Mouse (Mus musculus) ES-E14 (cell line): Measurements from ENCODE around the gene Grtp1. TPM values are rescaled to one million over a fixed set of nuclear protein-coding genes. Genes with fewer than 3 reads are reported as not detected.

Source experiments
- DNase-seq: peaks from one replicate; pipeline ENCODE4 v3.0.0-alpha.2; 2013; ENCODE audit warnings: low read depth, low spot score
- H3K27ac ChIP-seq: 2 replicates; pipeline ENCODE4 v1.5.1; 2012; ENCODE audit warnings: low read depth, mild to moderate bottlenecking, low read length, moderate library complexity, mixed read lengths; ENCODE audit not compliant: poor library complexity, insufficient read depth, severe bottlenecking
- H3K36me3 ChIP-seq: 2 replicates; pipeline ENCODE4 v1.6.1; 2012; ENCODE audit warnings: mild to moderate bottlenecking, low read length, moderate library complexity, mixed read lengths; ENCODE audit not compliant: control insufficient read depth, poor library complexity, insufficient read depth, severe bottlenecking
- H3K4me1 ChIP-seq, 2 experiments: fragments of 150-350 bp in 1 of 2; sonication (generic) in 1 of 2; 2 replicates each; pipeline ENCODE4 v1.6.1; 2012; ENCODE audit warnings: low read length in 2 of 2, mild to moderate bottlenecking in 1 of 2, mixed read lengths in 1 of 2; ENCODE audit not compliant: control insufficient read depth in 2 of 2, insufficient read depth in 2 of 2, poor library complexity in 1 of 2
- H3K4me3 ChIP-seq, 2 experiments: fragments of 150-350 bp in 1 of 2; sonication (generic) in 1 of 2; 2 replicates each; pipeline ENCODE4 v1.5.1; 2012; ENCODE audit warnings: low read length in 2 of 2, low read depth in 1 of 2, mild to moderate bottlenecking in 1 of 2, mixed read lengths in 1 of 2; ENCODE audit not compliant: insufficient read depth in 1 of 2, poor library complexity in 1 of 2, severe bottlenecking in 1 of 2
- H3K9ac ChIP-seq: 2 replicates; pipeline ENCODE4 v1.6.1; 2012; ENCODE audit warnings: low read depth, mild to moderate bottlenecking, low read length, mixed read lengths; ENCODE audit not compliant: poor library complexity, insufficient read depth, severe bottlenecking
- H3K9me3 ChIP-seq: fragments of 150-350 bp; sonication (generic); 2 replicates; pipeline ENCODE4 v1.6.1; 2012; ENCODE audit warnings: low read depth, mild to moderate bottlenecking, low read length; ENCODE audit not compliant: control insufficient read depth, insufficient read depth
- CHD2 ChIP-seq: IDR thresholded peaks from 2 replicates; pipeline ENCODE4 v1.6.1; 2014; ENCODE audit warnings: mild to moderate bottlenecking, low read depth, low read length, inconsistent platforms
- HCFC1 ChIP-seq: IDR thresholded peaks from 2 replicates; pipeline ENCODE4 v1.6.1; 2012; ENCODE audit warnings: low read length, inconsistent platforms, borderline replicate concordance; ENCODE audit not compliant: insufficient read depth
- MAFK ChIP-seq: IDR thresholded peaks from 2 replicates; pipeline ENCODE4 v1.6.1; 2014; ENCODE audit warnings: mild to moderate bottlenecking, low read depth, low read length, inconsistent platforms; ENCODE audit not compliant: insufficient read depth
- ZC3H11A ChIP-seq: IDR thresholded peaks from 2 replicates; pipeline ENCODE4 v1.6.1; 2012; ENCODE audit warnings: low read depth, mild to moderate bottlenecking, inconsistent platforms, low read length, borderline replicate concordance
- ZNF384 ChIP-seq: IDR thresholded peaks from 2 replicates; pipeline ENCODE4 v1.6.1; 2012; ENCODE audit warnings: low read depth, low read length, inconsistent platforms
- in situ Hi-C, 2 experiments: fragments of 600-800 bp; cut with MboI; formaldehyde crosslinking; loops; one replicate each; pipeline ENCODE4 v1.15.1; 2025; ENCODE audit warnings: low sequenced_read_pairs in 2 of 2, inconsistent platforms in 1 of 2; ENCODE audit not compliant: unreplicated experiment in 2 of 2
- total RNA-seq: library from RNA; depleted of rRNA; stranded (reverse); fragments of 300-350 nt; gene quantifications from 2 replicates; pipeline ENCODE4 v1.2.3, GENCODE M21; 2012

The Grtp1 gene
- total RNA-seq, 1 experiment: 36.3 TPM

DNA sequence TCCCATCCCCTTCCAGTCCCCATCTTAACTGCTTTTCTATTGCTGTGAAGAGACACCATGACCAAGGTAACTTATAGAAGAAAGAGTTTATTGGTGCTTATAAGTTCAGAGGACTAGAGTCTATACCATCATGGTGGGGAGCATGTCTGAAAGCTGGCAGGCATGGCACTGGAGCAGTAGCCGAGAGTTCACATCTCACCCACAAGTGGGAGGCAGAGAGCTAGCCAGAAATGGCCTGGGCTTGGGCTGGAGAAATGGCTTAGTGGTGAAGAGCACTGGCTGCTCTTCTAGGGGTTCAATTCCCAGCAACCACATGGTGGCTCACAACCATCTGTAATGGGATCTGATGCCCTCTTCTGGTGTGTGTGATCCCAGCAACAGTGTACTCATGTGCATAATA, 3.1 kb upstream of the Grtp1 start:
- no peak for TF ChIP-seq HCFC1
- no peak for TF ChIP-seq ZC3H11A
- in situ Hi-C loops: no loop called here
- H3K27ac ChIP-seq: no peak overlapping the region

DNA sequence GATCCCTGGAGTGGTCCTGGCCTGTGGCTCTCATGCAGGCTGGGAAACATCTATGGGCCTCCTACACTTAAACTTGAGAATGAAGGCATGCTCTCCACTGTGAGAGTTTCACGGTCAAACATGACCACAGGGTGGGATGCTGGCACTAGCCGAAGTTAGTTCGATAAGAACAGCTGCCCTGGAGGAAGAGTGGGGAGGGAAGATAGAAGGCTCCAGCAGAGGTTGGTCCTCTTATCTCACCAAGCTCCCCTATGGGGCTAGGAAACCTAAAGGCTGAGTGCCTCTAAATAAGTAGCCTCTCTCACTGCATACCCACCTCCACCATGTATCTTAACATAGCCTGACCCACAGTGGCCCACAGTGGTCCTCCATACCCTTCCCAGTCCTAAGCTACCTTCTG, 2.4 kb upstream of the Grtp1 start:
- H3K4me1 ChIP-seq: peaks cover 20 to 23% of the 10 kb centered on the region in 2 experiments
- H3K9ac ChIP-seq: no peak overlapping the region
- H3K27ac ChIP-seq: no peak overlapping the region
- in situ Hi-C loops: no loop called here
- no peaks in the 10 kb centered on the region for H3K9me3 ChIP-seq
- TF ChIP-seq MAFK: no peak
- TF ChIP-seq HCFC1: no peak
- TF ChIP-seq ZNF384: no peak
- TF ChIP-seq ZC3H11A: no peak
- no peak overlapping the region for H3K4me3 ChIP-seq
- H3K36me3 ChIP-seq: peaks cover 5% of the 10 kb centered on the region; the same call in 1 of the 2 replicates
- no peak for DNase-seq

More for the DNA sequence above, 3.1 kb upstream of the Grtp1 start:
- H3K4me3 ChIP-seq: no peak overlapping the region
- peaks cover 23 to 28% of the 10 kb centered on the region in 2 experiments for H3K4me1 ChIP-seq
- peaks cover 2% of the 10 kb centered on the region; the same call in 1 of the 2 replicates for H3K36me3 ChIP-seq
- no peaks in the 10 kb centered on the region for H3K9me3 ChIP-seq
- no peak overlapping the region for H3K9ac ChIP-seq
- no peak for DNase-seq

- no peaks in the 10 kb centered on the region for H3K9me3 ChIP-seq
- no peak for TF ChIP-seq HCFC1
- TF ChIP-seq ZNF384: no peak
- TF ChIP-seq MAFK: no peak
- H3K27ac ChIP-seq: no peak overlapping the region
- no peak overlapping the region for H3K9ac ChIP-seq
- no peak for DNase-seq
- H3K4me3 ChIP-seq: peak overlapping the region in 1 of 2 experiments; percentile 97; a peak in 2 of 4 replicates
- peaks cover 7% of the 10 kb centered on the region; the same call in 1 of the 2 replicates for H3K36me3 ChIP-seq
- H3K4me1 ChIP-seq: peaks cover 15 to 22% of the 10 kb centered on the region in 2 experiments; a peak in 3 of 4 replicates
- in situ Hi-C loops: no loop called here
These were observed 1.6 kb upstream of the Grtp1 start for GRCm38 (mm10) chr8:13202041-13202440.

- no peak for TF ChIP-seq CHD2
- no peak for TF ChIP-seq ZNF384
- no peak for TF ChIP-seq HCFC1
- TF ChIP-seq ZC3H11A: no peak
- TF ChIP-seq MAFK: no peak
- peaks cover 13 to 25% of the 10 kb centered on the region in 2 experiments; a peak in 3 of 4 replicates for H3K4me1 ChIP-seq
- H3K9ac ChIP-seq: peak overlapping the region; percentile 42
- H3K36me3 ChIP-seq: peaks cover 10% of the 10 kb centered on the region; the same call in 1 of the 2 replicates
- in situ Hi-C loops: no loop called here
- H3K4me3 ChIP-seq: peak overlapping the region; percentile 97 to 98
- H3K9me3 ChIP-seq: no peaks in the 10 kb centered on the region
- no peak overlapping the region for H3K27ac ChIP-seq
- no peak for DNase-seq
These were observed 554 bp upstream of the Grtp1 start for GRCm38 (mm10) chr8:13201013-13201334.

DNA sequence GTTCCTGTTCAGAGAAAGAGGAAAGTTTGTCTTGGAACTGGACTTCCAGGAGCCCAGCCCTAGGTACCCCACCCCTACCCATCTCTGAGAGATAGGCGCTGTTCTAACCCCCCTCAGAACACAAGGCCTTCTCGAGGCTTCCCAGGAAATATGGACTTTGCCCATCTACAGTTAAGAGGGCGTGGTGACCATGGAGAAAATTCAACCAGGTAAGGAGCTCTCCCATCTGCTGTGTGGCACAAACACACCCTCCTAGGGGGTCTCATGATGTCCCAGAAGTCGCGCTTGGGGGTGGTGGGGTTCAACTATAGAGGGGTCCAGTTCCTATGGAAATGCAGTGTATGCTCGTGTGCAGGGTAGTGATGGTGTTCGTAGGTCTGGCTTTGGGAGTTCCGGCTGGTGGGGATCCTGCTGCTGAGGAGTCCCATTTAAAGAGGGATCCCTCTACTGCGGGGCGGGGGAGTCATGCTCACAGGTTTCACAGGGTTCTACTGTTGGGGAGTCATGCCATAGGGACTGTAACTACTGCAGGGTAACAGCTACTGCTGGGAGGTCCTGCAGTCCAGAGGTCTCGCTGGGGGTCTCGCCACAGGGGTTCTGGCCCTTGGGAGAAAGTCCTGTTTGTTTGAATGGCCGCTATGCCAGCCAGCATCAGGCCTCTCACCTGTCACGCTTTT, 897 bp downstream of the Grtp1 start:
- H3K36me3 ChIP-seq: peaks cover 10% of the 10 kb centered on the region; the same call in 1 of the 2 replicates
- no peak for TF ChIP-seq HCFC1
- no peak for TF ChIP-seq ZNF384
- TF ChIP-seq CHD2: no peak
- no peak for TF ChIP-seq ZC3H11A
- TF ChIP-seq MAFK: no peak
- no peak for DNase-seq
- H3K27ac ChIP-seq: no peak overlapping the region
- H3K9ac ChIP-seq: peak overlapping the region; percentile 2; the same call in 1 of the 2 replicates
- in situ Hi-C loops: no loop called here
- H3K4me1 ChIP-seq: peaks cover 7 to 19% of the 10 kb centered on the region in 2 experiments; a peak in 3 of 4 replicates
- H3K9me3 ChIP-seq: no peaks in the 10 kb centered on the region
- peak overlapping the region; percentile 98 for H3K4me3 ChIP-seq
